Mouse (Mus musculus) MEL (cell line): ENCODE results near the gene Atxn2. TPM values are rescaled to one million over a fixed set of nuclear protein-coding genes. Genes with fewer than 3 reads are reported as not detected.

Experiments used
- DNase-seq: peaks from one replicate; pipeline ENCODE4 v3.0.0; 2011; ENCODE audit warnings: low read depth, low spot score
- H3K27ac ChIP-seq: 2 replicates; pipeline ENCODE4 v1.5.1; 2012; ENCODE audit warnings: low read depth, mild to moderate bottlenecking, control low read depth, low read length, moderate library complexity; ENCODE audit not compliant: control insufficient read depth
- H3K27me3 ChIP-seq, 2 experiments: fragments of 150-350 bp in 1 of 2; sonication (generic) in 1 of 2; 2 replicates each; pipeline ENCODE4 v1.6.1; 2012; ENCODE audit warnings: low read length in 2 of 2, mild to moderate bottlenecking in 2 of 2, improper control_type of control experiment in 1 of 2, moderate library complexity in 1 of 2; ENCODE audit not compliant: insufficient read depth in 2 of 2, control insufficient read depth in 1 of 2
- H3K36me3 ChIP-seq, 2 experiments: 2 replicates each; pipeline ENCODE4 v1.6.1; 2012 to 2014; ENCODE audit warnings: low read length in 2 of 2, improper control_type of control experiment in 1 of 2, inconsistent platforms in 1 of 2, mild to moderate bottlenecking in 1 of 2; ENCODE audit not compliant: insufficient read depth in 2 of 2, control insufficient read depth in 1 of 2
- H3K4me1 ChIP-seq, 2 experiments: fragments of 150-350 bp in 1 of 2; sonication (generic) in 1 of 2; 2 replicates each; pipeline ENCODE4 v1.6.1; 2012; ENCODE audit warnings: low read length in 2 of 2, improper control_type of control experiment in 1 of 2, mild to moderate bottlenecking in 1 of 2; ENCODE audit not compliant: insufficient read depth in 2 of 2, control insufficient read depth in 1 of 2
- H3K4me3 ChIP-seq, 2 experiments: fragments of 150-350 bp in 1 of 2; sonication (generic) in 1 of 2; 2 replicates each; pipeline ENCODE4 v1.5.1; 2012; ENCODE audit warnings: low read depth in 2 of 2, low read length in 2 of 2, mild to moderate bottlenecking in 2 of 2, moderate library complexity in 2 of 2, control low read depth in 1 of 2, improper control_type of control experiment in 1 of 2; ENCODE audit not compliant: control insufficient read depth in 1 of 2, insufficient read depth in 1 of 2
- H3K79me2 ChIP-seq: 2 replicates; pipeline ENCODE4 v1.6.1; 2012; ENCODE audit warnings: mild to moderate bottlenecking, low read length, moderate library complexity; ENCODE audit not compliant: control insufficient read depth, poor library complexity, insufficient read depth
- H3K9ac ChIP-seq: 2 replicates; pipeline ENCODE4 v1.6.1; 2012; ENCODE audit warnings: low read depth, mild to moderate bottlenecking, control low read depth, low read length, moderate library complexity; ENCODE audit not compliant: control insufficient read depth, poor library complexity, severe bottlenecking
- H3K9me3 ChIP-seq: fragments of 150-350 bp; sonication (generic); replicated peaks from 2 replicates; pipeline ENCODE4 v1.6.1; 2012; ENCODE audit warnings: mild to moderate bottlenecking, low read length, improper control_type of control experiment, moderate library complexity; ENCODE audit not compliant: insufficient read depth
- BHLHE40 ChIP-seq: IDR thresholded peaks from 2 replicates; pipeline ENCODE4 v1.6.1; 2012; ENCODE audit warnings: low read depth, mild to moderate bottlenecking, inconsistent platforms, low read length, improper control_type of control experiment, borderline replicate concordance
- CTCF ChIP-seq, 3 experiments: IDR thresholded peaks in 2 of 3; conservative IDR thresholded peaks in 1 of 3; 2 replicates each; pipeline ENCODE4 v1.5.1; 2011 to 2012; ENCODE audit warnings: low read length in 3 of 3, low read depth in 2 of 3, mild to moderate bottlenecking in 2 of 3, improper control_type of control experiment in 1 of 3, inconsistent platforms in 1 of 3, mixed read lengths in 1 of 3, moderate library complexity in 1 of 3; ENCODE audit not compliant: control insufficient read depth in 1 of 3, insufficient read depth in 1 of 3, poor library complexity in 1 of 3, severe bottlenecking in 1 of 3
- E2F4 ChIP-seq: IDR thresholded peaks from 2 replicates; pipeline ENCODE4 v1.6.1; 2011; ENCODE audit warnings: low read depth, low read length, improper control_type of control experiment, borderline replicate concordance
- ELF1 ChIP-seq: IDR thresholded peaks from 2 replicates; pipeline ENCODE4 v1.6.1; 2014; ENCODE audit warnings: low read depth, mild to moderate bottlenecking, inconsistent platforms, low read length, improper control_type of control experiment, moderate library complexity
- EP300 ChIP-seq, 2 experiments: IDR thresholded peaks; 2 replicates each; pipeline ENCODE4 v1.6.1; 2011; ENCODE audit warnings: improper control_type of control experiment in 2 of 2, low read length in 2 of 2, low read depth in 1 of 2, mild to moderate bottlenecking in 1 of 2
- GATA1 ChIP-seq: IDR thresholded peaks from 2 replicates; pipeline ENCODE4 v1.6.1; 2011; ENCODE audit warnings: low read depth, low read length, improper control_type of control experiment
- HCFC1 ChIP-seq: IDR thresholded peaks from 2 replicates; pipeline ENCODE4 v1.6.1; 2012; ENCODE audit warnings: low read depth, mild to moderate bottlenecking, inconsistent platforms, low read length, improper control_type of control experiment, moderate library complexity
- MAFK ChIP-seq: IDR thresholded peaks from 2 replicates; pipeline ENCODE4 v1.6.1; 2011; ENCODE audit warnings: low read depth, mild to moderate bottlenecking, low read length, improper control_type of control experiment, borderline replicate concordance
- MAX ChIP-seq: IDR thresholded peaks from 2 replicates; pipeline ENCODE4 v1.6.1; 2011; ENCODE audit warnings: low read length, improper control_type of control experiment
- NELFE ChIP-seq: IDR thresholded peaks from 2 replicates; pipeline ENCODE4 v1.6.1; 2011; ENCODE audit warnings: low read depth, low read length, improper control_type of control experiment
- POLR2A ChIP-seq, 2 experiments: IDR thresholded peaks; 2 replicates each; pipeline ENCODE4 v1.6.1; 2011 to 2012; ENCODE audit warnings: low read length in 2 of 2, mild to moderate bottlenecking in 2 of 2, control low read depth in 1 of 2, improper control_type of control experiment in 1 of 2, low read depth in 1 of 2, moderate library complexity in 1 of 2; ENCODE audit not compliant: control insufficient read depth in 1 of 2, insufficient read depth in 1 of 2, poor library complexity in 1 of 2
- POLR2AphosphoS5 ChIP-seq: IDR thresholded peaks from 2 replicates; pipeline ENCODE4 v1.6.1; 2012; ENCODE audit warnings: low read depth, borderline replicate concordance, mild to moderate bottlenecking, inconsistent platforms, low read length, moderate library complexity, mixed read lengths
- RAD21 ChIP-seq: IDR thresholded peaks from 2 replicates; pipeline ENCODE4 v1.6.1; 2011; ENCODE audit warnings: mild to moderate bottlenecking, low read depth, low read length, improper control_type of control experiment
- RCOR1 ChIP-seq: IDR thresholded peaks from 2 replicates; pipeline ENCODE4 v1.6.1; 2012; ENCODE audit warnings: low read depth, mild to moderate bottlenecking, inconsistent platforms, low read length, improper control_type of control experiment
- SIN3A ChIP-seq: IDR thresholded peaks from 2 replicates; pipeline ENCODE4 v1.6.1; 2012; ENCODE audit warnings: low read length, improper control_type of control experiment, inconsistent platforms
- TBP ChIP-seq: IDR thresholded peaks from 2 replicates; pipeline ENCODE4 v1.8.0; 2011; ENCODE audit warnings: low read depth, low read length, improper control_type of control experiment
- TCF12 ChIP-seq: IDR thresholded peaks from 2 replicates; pipeline ENCODE4 v1.6.1; 2014; ENCODE audit warnings: low read depth, mild to moderate bottlenecking, inconsistent platforms, low read length, improper control_type of control experiment, moderate library complexity
- ZC3H11A ChIP-seq: IDR thresholded peaks from 2 replicates; pipeline ENCODE4 v1.6.1; 2012; ENCODE audit warnings: low read depth, mild to moderate bottlenecking, inconsistent platforms, low read length, improper control_type of control experiment
- ZKSCAN1 ChIP-seq: IDR thresholded peaks from 2 replicates; pipeline ENCODE4 v1.6.1; 2012; ENCODE audit warnings: low read depth, mild to moderate bottlenecking, inconsistent platforms, low read length, improper control_type of control experiment, moderate library complexity
- ZNF384 ChIP-seq: IDR thresholded peaks from 2 replicates; pipeline ENCODE4 v1.6.1; 2012; ENCODE audit warnings: low read depth, mild to moderate bottlenecking, inconsistent platforms, low read length, improper control_type of control experiment
- polyA plus RNA-seq, 2 experiments: library from polyadenylated mRNA; stranded (reverse) in 1 of 2; unstranded in 1 of 2; fragments of >175 nt in 1 of 2; fragments of >200 nt in 1 of 2; gene quantifications; 2 replicates each; pipeline versions ENCODE4 v1.2.1 to v1.2.4; 2012; ENCODE audit warnings: low replicate concordance in 2 of 2, low read depth in 1 of 2; ENCODE audit not compliant: insufficient read length in 2 of 2, insufficient read depth in 1 of 2, missing spikeins in 1 of 2
- total RNA-seq: library from RNA; depleted of rRNA; stranded (reverse); fragments of 300-350 nt; gene quantifications from 2 replicates; pipeline ENCODE4 v1.2.3, GENCODE M21; 2012

Gene Atxn2
- total and polyA plus RNA-seq, 3 experiments = 16.3 to 476 (median 85.4) TPM

DNA sequence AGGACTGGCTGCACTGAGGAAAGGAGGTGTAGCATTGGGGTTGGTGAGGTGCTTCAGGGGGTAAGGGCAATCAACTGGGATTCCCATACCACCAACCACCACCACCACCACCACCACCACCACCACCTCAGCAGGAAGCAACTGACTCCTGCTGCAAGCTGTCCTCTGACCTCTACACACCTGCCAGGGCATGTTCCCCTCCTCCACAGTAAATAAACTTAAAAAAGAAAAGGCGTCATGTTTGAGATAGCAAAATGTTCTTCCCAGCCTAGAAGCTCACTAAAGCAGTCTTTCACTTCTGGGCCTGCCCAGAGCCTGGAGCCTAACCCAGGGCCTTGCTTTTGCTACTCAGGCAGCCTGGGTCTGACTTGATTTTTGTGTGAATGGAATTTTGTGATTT is 3.2 kb downstream of the Atxn2 start:
- TF ChIP-seq POLR2AphosphoS5 (no peak), ZKSCAN1 (no peak), E2F4 (no peak)
- peaks cover 4 to 9% of the 10 kb centered on the region in 2 experiments for H3K4me1 ChIP-seq
- no peaks in the 10 kb centered on the region for H3K9me3 ChIP-seq
- peaks cover 65% of the 10 kb centered on the region for H3K79me2 ChIP-seq
- no peak overlapping the region for H3K4me3 ChIP-seq
- no peaks in the 10 kb centered on the region for H3K27me3 ChIP-seq
- H3K27ac ChIP-seq = no peak overlapping the region
- DNase-seq = no peak
- no peak overlapping the region for H3K9ac ChIP-seq
- H3K36me3 ChIP-seq = peaks cover 0 to 13% of the 10 kb centered on the region in 2 experiments

DNA sequence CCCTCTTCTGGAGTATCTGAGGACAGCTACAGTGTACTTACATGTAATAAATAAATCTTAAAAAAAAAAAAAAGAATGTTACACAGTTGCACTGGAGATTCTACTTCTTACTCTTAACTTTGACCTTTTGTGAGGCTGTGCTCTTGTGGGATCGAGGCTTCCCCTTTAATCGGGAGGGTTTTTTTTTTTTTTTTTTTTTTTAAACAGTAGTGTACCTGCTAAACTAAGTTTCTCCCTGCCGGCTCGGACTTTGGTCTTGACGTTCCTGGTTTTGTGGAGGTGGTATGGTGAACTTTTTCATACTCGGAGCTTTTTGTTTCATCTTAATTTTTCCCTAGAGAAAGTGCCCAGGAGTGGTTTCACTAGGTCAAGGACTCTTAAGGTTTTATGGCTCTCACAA is 3.8 kb downstream of the Atxn2 start:
- Histone ChIP-seq H3K27me3 (no peaks in the 10 kb centered on the region), H3K27ac (no peak overlapping the region), H3K4me3 (no peak overlapping the region), H3K4me1 (peaks cover 4 to 9% of the 10 kb centered on the region in 2 experiments), H3K9ac (no peak overlapping the region), H3K36me3 (peaks cover 0 to 13% of the 10 kb centered on the region in 2 experiments), H3K9me3 (no peaks in the 10 kb centered on the region), H3K79me2 (peaks cover 70% of the 10 kb centered on the region)
- no peak for DNase-seq
- TF ChIP-seq CTCF (IDR thresholded peaks at IDR 0.05 in 2 of 3, conservative IDR thresholded peaks at IDR 0.05 in 1 of 3; ENCODE audit: control insufficient read depth in 1 of 3, insufficient read depth in 1 of 3, low read depth in 2 of 3, low read length in 3 of 3, poor library complexity in 1 of 3, severe bottlenecking in 1 of 3) (no peak), ZNF384 (peak; percentile 58), BHLHE40 (no peak), ZC3H11A (no peak), POLR2A (IDR thresholded peaks at IDR 0.05; ENCODE audit: control insufficient read depth in 1 of 2, insufficient read depth in 1 of 2, low read depth in 1 of 2, low read length in 2 of 2, poor library complexity in 1 of 2) (no peak), SIN3A (no peak), NELFE (no peak), ELF1 (no peak)

DNA sequence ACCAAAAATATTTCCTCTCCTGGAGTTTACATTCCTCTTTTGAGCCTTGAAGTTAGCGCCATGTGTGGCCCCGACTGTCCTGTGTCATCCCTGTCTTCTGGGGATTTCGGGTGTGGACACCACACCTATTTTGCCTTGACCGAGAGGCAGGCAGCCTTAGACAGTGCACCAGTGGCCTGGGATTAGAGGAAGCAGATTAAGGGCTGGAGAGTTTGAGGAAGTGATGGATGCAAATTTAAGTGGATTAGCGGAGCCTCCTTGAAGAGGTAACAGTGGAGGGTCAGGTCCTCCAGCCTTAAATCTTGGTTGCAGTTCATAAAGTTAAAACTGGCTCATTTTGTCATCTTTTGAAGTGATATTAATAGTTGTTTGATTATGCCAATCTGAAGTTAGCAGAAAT is 7.3 kb downstream of the Atxn2 start:
- DNase-seq = no peak
- peaks cover 2 to 7% of the 10 kb centered on the region in 2 experiments for H3K36me3 ChIP-seq
- H3K4me3 ChIP-seq = no peak overlapping the region
- H3K27ac ChIP-seq = no peak overlapping the region
- peaks cover 69% of the 10 kb centered on the region for H3K79me2 ChIP-seq
- no peaks in the 10 kb centered on the region for H3K9me3 ChIP-seq
- no peaks in the 10 kb centered on the region for H3K27me3 ChIP-seq
- no peak for TF ChIP-seq GATA1
- TF ChIP-seq NELFE = no peak
- no peak for TF ChIP-seq EP300 (IDR thresholded peaks at IDR 0.05; ENCODE audit: low read depth in 1 of 2, low read length in 2 of 2)
- TF ChIP-seq MAFK = no peak
- TF ChIP-seq TBP = no peak
- TF ChIP-seq MAX = no peak
- no peak for TF ChIP-seq ELF1
- no peak for TF ChIP-seq TCF12
- no peak for TF ChIP-seq HCFC1
- TF ChIP-seq RCOR1 = no peak
- TF ChIP-seq RAD21 = no peak
- no peak for TF ChIP-seq POLR2A (IDR thresholded peaks at IDR 0.05; ENCODE audit: control insufficient read depth in 1 of 2, insufficient read depth in 1 of 2, low read depth in 1 of 2, low read length in 2 of 2, poor library complexity in 1 of 2)
- H3K4me1 ChIP-seq = peaks cover 1 to 11% of the 10 kb centered on the region in 2 experiments; a peak in 3 of 4 replicates
- no peak overlapping the region for H3K9ac ChIP-seq
